Mouse (Mus musculus) CD4-positive, CD25-positive, alpha-beta regulatory T cell, adult 4 months (primary cell): ENCODE data around the gene Iqgap1. TPM values are rescaled to one million over a fixed set of nuclear protein-coding genes. Genes with fewer than 3 reads are reported as not detected.

Experiments used
- ATAC-seq: one replicate; pipeline ENCODE4 v1.8.0; 2017
- polyA plus RNA-seq, 2 experiments: library from polyadenylated mRNA; unstranded; fragments of 100-300 nt; shearing (Covaris generic); gene quantifications; one replicate each; pipeline ENCODE4 v1.2.1; 2017

The Iqgap1 gene
- polyA plus RNA-seq, 2 experiments from 2014 or later: 187 to 284 TPM

GRCm38 (mm10) chr7:80710333-80710732 lies 115.4 kb downstream of the Iqgap1 start:
- ATAC-seq: no peak

- ATAC-seq: no peak
Observed at GRCm38 (mm10) chr7:80704066-80704465, 121.7 kb downstream of the Iqgap1 start.

GRCm38 (mm10) chr7:80702510-80702909 lies 123.3 kb downstream of the Iqgap1 start:
- ATAC-seq: no peak

DNA sequence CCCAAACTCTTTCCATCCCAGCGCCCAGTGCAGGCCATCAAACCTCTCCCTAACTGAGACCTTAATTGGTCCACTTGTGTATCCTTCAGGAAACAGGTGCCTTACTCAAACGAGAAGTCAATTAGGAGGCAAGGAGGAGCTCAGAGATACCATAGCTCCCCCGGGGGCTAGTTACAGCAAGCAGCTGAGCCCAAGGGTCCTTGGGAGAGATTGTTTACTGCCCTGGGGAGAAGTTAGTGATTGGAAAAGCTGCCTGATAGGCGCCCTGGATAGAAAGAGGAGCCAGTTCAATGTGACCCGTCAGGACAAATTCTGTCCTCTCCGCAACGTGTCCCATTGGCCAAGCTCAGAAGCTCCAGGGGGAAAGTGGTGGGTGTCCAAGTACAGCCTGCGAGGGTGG lies 126.1 kb downstream of the Iqgap1 start:
- no peak for ATAC-seq

GRCm38 (mm10) chr7:80698940-80699339 lies 126.8 kb downstream of the Iqgap1 start:
- ATAC-seq: no peak

GRCm38 (mm10) chr7:80697859-80698258 lies 127.9 kb downstream of the Iqgap1 start:
- no peak for ATAC-seq

- peak; percentile 95 for ATAC-seq
Observed at GRCm38 (mm10) chr7:80696903-80697302, 128.9 kb downstream of the Iqgap1 start.

DNA sequence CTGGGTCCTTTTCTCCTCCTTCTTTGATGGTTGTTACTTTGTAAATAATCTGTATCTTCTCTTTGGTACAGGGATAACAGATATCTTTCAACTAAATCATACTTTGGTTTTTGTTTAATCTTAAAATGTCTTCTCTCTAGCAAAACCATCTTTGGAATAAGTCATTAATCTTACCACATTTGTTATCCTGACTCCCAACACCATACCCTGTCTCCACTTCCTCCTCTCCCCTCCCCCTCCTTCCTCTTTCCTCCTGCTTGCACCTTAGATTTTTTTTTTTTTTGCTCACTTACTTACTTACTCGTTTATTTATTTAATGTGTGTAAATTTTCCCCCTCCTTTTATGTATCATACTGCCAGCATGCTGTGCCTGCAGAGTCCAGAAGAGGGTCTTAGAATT lies 129.4 kb downstream of the Iqgap1 start:
- ATAC-seq: no peak

- ATAC-seq: no peak
Observed at GRCm38 (mm10) chr7:80692472-80692871, 133.3 kb downstream of the Iqgap1 start.

- ATAC-seq: no peak
Observed at GRCm38 (mm10) chr7:80691131-80691530, 134.6 kb downstream of the Iqgap1 start.

DNA sequence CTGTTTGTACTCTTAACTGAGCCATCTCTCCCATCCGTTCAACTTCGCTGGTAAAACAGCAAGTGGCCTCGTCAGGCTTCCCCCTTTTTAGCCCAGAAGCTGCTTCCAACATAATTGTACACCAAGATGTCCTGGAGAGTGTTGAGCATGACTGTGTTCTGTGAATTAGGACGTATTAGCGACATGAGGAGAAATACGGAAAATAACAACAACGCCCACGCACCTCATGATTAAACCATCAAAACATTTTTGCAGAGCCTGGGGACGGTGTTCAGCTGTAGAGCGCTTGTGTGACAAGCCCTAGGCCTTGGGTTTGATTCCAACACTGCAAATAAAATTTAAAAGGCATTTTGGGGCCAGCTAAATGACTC lies 136.6 kb downstream of the Iqgap1 start:
- ATAC-seq: peak; percentile 56

DNA sequence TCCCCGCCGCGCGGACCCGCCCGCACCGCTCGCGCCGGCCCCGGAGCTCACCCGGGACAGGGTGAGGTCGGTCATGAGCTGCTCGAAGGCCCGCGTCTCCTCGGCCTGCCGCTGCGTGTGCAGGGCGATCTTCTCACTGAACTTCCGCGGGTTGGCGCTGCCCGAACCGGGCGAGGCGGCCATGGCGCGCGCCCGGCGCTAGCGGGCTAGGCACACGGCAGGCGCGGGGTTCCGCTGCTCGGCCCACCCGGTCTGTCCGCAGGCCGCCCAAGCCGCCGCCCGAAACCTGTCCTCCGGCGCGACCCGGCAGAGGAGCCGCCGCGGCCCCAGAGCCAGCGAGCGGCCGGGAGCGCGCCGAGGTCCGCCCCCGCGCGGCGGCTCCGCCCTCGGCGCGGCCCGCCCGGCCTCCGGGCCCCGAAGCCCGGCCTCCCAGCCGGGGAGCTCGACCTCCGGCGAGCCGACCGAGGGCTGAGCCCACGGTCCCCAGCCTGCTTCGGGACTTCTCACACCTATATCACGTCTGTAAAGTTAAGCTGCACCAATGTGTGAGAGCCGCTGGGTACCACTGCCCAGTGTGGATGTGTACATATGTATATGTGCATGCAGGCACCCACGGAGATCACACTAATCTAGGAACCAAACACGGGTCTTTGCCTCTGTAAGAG lies 137.1 kb downstream of the Iqgap1 start, which contains the start of gene Crtc3:
TSS of gene Crtc3 (minus strand) at position 322 of the 665 bp plus-strand sequence.
- ATAC-seq: peak; percentile 78

GRCm38 (mm10) chr7:80687721-80688555 lies 137.8 kb downstream of the Iqgap1 start:
- peak; percentile 46 for ATAC-seq

GRCm38 (mm10) chr7:80685639-80686038 lies 140.1 kb downstream of the Iqgap1 start:
- no peak for ATAC-seq

DNA sequence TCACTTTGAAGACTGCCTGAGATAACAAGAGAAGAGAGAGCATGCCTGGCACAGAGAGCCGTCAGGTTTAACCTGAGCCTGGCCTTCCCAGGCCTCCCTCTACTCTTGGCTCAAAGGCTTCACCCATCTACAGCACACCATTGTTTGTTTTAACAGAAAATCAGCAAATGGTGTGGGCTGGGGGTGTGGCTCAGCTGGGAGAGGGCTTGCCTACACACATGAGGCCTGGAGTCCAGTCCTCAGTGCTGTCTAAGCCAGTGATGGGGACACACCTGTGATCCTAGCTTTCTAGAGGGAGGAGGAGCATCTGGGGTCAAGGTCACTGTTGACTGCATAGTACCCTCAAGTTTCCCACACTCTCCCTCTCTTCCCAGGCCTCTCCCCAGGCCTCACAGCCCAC lies 143.1 kb downstream of the Iqgap1 start:
- ATAC-seq: no peak

- ATAC-seq: peak; percentile 97
Observed at GRCm38 (mm10) chr7:80680218-80680847, 145.4 kb downstream of the Iqgap1 start.

- peak; percentile 90 for ATAC-seq
Observed at GRCm38 (mm10) chr7:80672323-80672722, 153.5 kb downstream of the Iqgap1 start.

DNA sequence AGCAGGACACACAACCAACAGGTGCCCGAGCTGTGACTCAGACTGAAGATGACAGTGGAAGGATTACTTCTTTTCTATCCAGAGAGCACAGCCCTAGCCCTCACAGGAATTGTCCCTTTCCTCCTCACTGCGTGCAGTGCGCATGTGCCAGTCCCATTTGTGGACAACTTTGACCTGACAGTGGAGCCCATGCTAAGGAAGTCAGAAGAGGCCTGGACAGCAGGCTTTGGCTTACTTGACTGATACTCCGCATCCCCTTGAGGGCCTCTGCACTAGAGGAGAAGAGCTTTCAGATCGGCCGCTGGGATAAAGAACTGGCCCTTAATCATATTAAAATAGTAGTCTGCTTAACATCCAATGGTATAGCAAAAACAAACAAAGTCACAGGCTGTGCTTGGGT lies 154.9 kb downstream of the Iqgap1 start:
- ATAC-seq: no peak

- peak; percentile 56 for ATAC-seq
Observed at GRCm38 (mm10) chr7:80667190-80667589, 158.6 kb downstream of the Iqgap1 start.

GRCm38 (mm10) chr7:80666198-80666915 lies 159.4 kb downstream of the Iqgap1 start:
- no peak for ATAC-seq
